Mouse (Mus musculus) hindbrain, embryonic 16.5 days (tissue): Measurements from ENCODE around the gene Ep400. TPM values are rescaled to one million over a fixed set of nuclear protein-coding genes. Genes with fewer than 3 reads are reported as not detected.
A peak's percentile ranks its signal among the peaks of the same experiment; 100 is the strongest.

Experiments used
- ATAC-seq: fragments of 200-750 bp; cut with Nextera tagmentation; 2 replicates; pipeline ENCODE4 v1.8.0; 2017; ENCODE audit warnings: moderate TSS enrichment, moderate library complexity
- H3K27ac ChIP-seq: fragments of 300-500 bp; sonication (generic); 2 replicates; pipeline ENCODE4 v1.5.1; 2014; ENCODE audit warnings: low read depth, mild to moderate bottlenecking, control low read depth, low read length, moderate library complexity
- H3K27me3 ChIP-seq: fragments of 300-500 bp; sonication (generic); replicated peaks from 2 replicates; pipeline ENCODE4 v1.6.1; 2014; ENCODE audit warnings: low read length; ENCODE audit not compliant: control insufficient read depth, insufficient read depth
- H3K36me3 ChIP-seq: fragments of 300-500 bp; sonication (generic); 2 replicates; pipeline ENCODE4 v1.6.1; 2014; ENCODE audit warnings: mild to moderate bottlenecking, low read length, moderate library complexity, mixed read lengths; ENCODE audit not compliant: control insufficient read depth, insufficient read depth
- H3K4me1 ChIP-seq: fragments of 300-500 bp; sonication (generic); 2 replicates; pipeline ENCODE4 v1.6.1; 2014; ENCODE audit warnings: low read depth, low read length; ENCODE audit not compliant: control insufficient read depth, insufficient read depth
- H3K4me2 ChIP-seq: fragments of 300-500 bp; sonication (generic); 2 replicates; pipeline ENCODE4 v1.6.1; 2014; ENCODE audit warnings: mild to moderate bottlenecking, low read length, control low read depth, moderate library complexity
- H3K4me3 ChIP-seq: fragments of 300-500 bp; sonication (generic); 2 replicates; pipeline ENCODE4 v1.5.1; 2014; ENCODE audit warnings: mild to moderate bottlenecking, low read length, control low read depth, moderate library complexity
- H3K9ac ChIP-seq: fragments of 300-500 bp; sonication (generic); 2 replicates; pipeline ENCODE4 v1.6.1; 2014; ENCODE audit warnings: low read depth, mild to moderate bottlenecking, control low read depth, low read length, moderate library complexity
- H3K9me3 ChIP-seq: fragments of 300-500 bp; sonication (generic); 2 replicates; pipeline ENCODE4 v1.6.1; 2014; ENCODE audit warnings: mild to moderate bottlenecking, low read length, moderate library complexity; ENCODE audit not compliant: control insufficient read depth
- WGBS: fragments of 180-500 bp; shearing (Covaris S2); extraction: QIAGEN DNeasy Blood & Tissue Kit; methylation state at CpG from one replicate; pipeline ENCODE4 v1.1.7; 2014; 5-methylcytosine and 5-hydroxymethylcytosine counted together
- polyA plus RNA-seq: library from polyadenylated mRNA; unstranded; fragments of >200 nt; fragmentation: Nextera tagmentation; extraction: Ambion mirVana; gene quantifications from 2 replicates; pipeline ENCODE4 v1.2.1, GENCODE M21; 2015

The Ep400 gene
- 40.0 and 53.4 TPM in 2 replicates for polyA plus RNA-seq

GRCm38 (mm10) chr5:110770448-110771158, at the start of gene Ep400:
TSS of gene Ep400 (minus strand) at chr5:110770717.
- peak within 1 kb of the TSS; percentile 97 for H3K27ac ChIP-seq
- H3K4me1 ChIP-seq, result peaks cover 17% of the 10 kb centered on the region
- ATAC-seq, result peak; percentile 98
- 0% methylated on average over 71 of the region's 83 CpGs for WGBS
- peaks cover 12% of the 10 kb centered on the region for H3K36me3 ChIP-seq
- no peaks in the 10 kb centered on the region for H3K9me3 ChIP-seq
- H3K4me2 ChIP-seq, result peak within 1 kb of the TSS; percentile 80
- H3K9ac ChIP-seq, result peak within 1 kb of the TSS; percentile 91
- H3K27me3 ChIP-seq, result no peaks in the 10 kb centered on the region
- peak within 1 kb of the TSS; percentile 82 for H3K4me3 ChIP-seq

DNA sequence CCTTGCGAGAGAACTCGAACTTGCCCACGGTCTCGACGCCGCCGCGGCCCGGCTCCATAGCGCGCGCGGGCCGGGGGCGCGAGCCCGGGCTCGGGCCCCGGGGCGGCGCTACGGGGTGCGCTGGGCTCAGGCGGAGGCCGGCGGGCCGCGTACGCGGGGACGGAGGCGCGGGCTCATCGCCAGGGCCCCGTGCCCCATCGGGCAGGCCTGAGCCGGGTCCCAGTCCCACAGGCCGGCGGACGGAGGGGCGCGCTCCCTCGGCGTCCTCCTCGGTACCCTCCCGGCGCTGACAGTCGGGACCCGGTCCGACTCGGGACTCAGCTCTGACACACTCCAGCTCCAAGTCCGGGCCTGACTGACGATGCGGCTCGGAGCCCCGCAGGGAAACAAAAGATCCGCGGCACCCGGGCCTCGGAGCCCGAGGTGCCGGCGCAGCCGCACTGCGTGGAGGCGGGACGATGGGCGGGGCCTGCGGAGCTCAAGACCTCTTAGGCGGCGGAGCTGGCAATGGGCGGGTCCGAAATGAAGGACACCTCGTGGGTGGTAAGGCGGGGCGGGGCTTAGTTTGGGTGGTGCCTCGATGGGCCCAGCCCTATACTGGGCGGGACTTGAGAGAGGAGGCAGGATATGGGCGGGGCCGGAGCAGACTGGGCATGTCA, 39.3 kb upstream of the Ep400 start, which contains the start of gene Ulk1:
TSS of gene Ulk1 (minus strand) at position 431 of the 659 bp plus-strand sequence.
- WGBS, result under 1% methylated on average over 74 of the region's 80 CpGs
- no peaks in the 10 kb centered on the region for H3K36me3 ChIP-seq
- peak within 1 kb of the TSS; percentile 70 for H3K4me2 ChIP-seq
- H3K4me3 ChIP-seq, result peak within 1 kb of the TSS; percentile 98
- H3K27me3 ChIP-seq, result no peaks in the 10 kb centered on the region
- H3K4me1 ChIP-seq, result peaks cover 26% of the 10 kb centered on the region
- H3K9me3 ChIP-seq, result no peaks in the 10 kb centered on the region
- peak; percentile 96 for ATAC-seq
- peak within 1 kb of the TSS; percentile 85 for H3K27ac ChIP-seq
- peak within 1 kb of the TSS; percentile 98 for H3K9ac ChIP-seq

GRCm38 (mm10) chr5:110808821-110809666, 38.5 kb upstream of the Ep400 start:
- peak overlapping the region; percentile 98 for H3K4me3 ChIP-seq
- H3K36me3 ChIP-seq, result no peaks in the 10 kb centered on the region
- no peaks in the 10 kb centered on the region for H3K9me3 ChIP-seq
- WGBS, result under 1% methylated on average over 27 of the region's 27 CpGs
- ATAC-seq, result peak; percentile 0; the same call in 1 of the 2 replicates
- peak overlapping the region; percentile 70 for H3K4me2 ChIP-seq
- H3K4me1 ChIP-seq, result peaks cover 26% of the 10 kb centered on the region
- peak overlapping the region; percentile 85 for H3K27ac ChIP-seq
- H3K27me3 ChIP-seq, result no peaks in the 10 kb centered on the region
- peak overlapping the region; percentile 98 for H3K9ac ChIP-seq

GRCm38 (mm10) chr5:110808061-110808631, 37.6 kb upstream of the Ep400 start:
- H3K36me3 ChIP-seq, result no peaks in the 10 kb centered on the region
- whole genome bisulfite sequencing, result 3% methylated on average over 14 of the region's 14 CpGs
- H3K27ac ChIP-seq, result peak overlapping the region; percentile 75
- H3K4me2 ChIP-seq, result peak overlapping the region; percentile 70
- ATAC-seq, result peak; percentile 54
- peak overlapping the region; percentile 98 for H3K4me3 ChIP-seq
- H3K9me3 ChIP-seq, result no peaks in the 10 kb centered on the region
- H3K9ac ChIP-seq, result peak overlapping the region; percentile 98
- peaks cover 26% of the 10 kb centered on the region for H3K4me1 ChIP-seq
- H3K27me3 ChIP-seq, result no peaks in the 10 kb centered on the region

GRCm38 (mm10) chr5:110807453-110807852, 36.9 kb upstream of the Ep400 start:
- Histone ChIP-seq H3K36me3 (no peaks in the 10 kb centered on the region), H3K27ac (no peak overlapping the region), H3K9ac (peak overlapping the region; percentile 98), H3K9me3 (no peaks in the 10 kb centered on the region), H3K27me3 (no peaks in the 10 kb centered on the region), H3K4me1 (peaks cover 26% of the 10 kb centered on the region), H3K4me3 (peak overlapping the region; percentile 98), H3K4me2 (peak overlapping the region; percentile 70)
- WGBS, result 79% methylated on average over 4 of the region's 4 CpGs
- no peak for ATAC-seq

DNA sequence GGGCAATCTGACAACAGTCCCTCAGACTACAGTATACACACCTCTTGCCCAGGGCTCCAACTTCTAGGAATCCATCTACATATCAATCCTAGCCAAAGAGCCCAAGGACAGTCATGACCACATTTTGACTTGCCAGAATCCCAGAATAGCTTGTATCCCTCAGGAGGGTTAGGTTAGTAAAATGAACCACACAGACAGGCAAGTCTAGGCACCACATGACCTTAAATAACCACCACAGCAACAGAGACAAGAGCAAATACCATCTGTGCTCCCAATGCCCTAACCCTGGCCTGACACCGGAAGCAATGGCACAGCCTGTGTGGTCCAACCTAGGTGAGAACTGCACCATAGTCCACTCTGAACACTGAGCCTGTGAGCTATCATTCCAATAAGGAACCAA, 36.2 kb upstream of the Ep400 start:
- Histone ChIP-seq H3K27ac (no peak overlapping the region), H3K4me3 (no peak overlapping the region), H3K4me2 (no peak overlapping the region), H3K9me3 (no peaks in the 10 kb centered on the region), H3K36me3 (no peaks in the 10 kb centered on the region), H3K4me1 (peaks cover 26% of the 10 kb centered on the region), H3K27me3 (no peaks in the 10 kb centered on the region), H3K9ac (no peak overlapping the region)
- 87% methylated on average over 1 of the region's 1 CpGs for WGBS
- ATAC-seq, result no peak

DNA sequence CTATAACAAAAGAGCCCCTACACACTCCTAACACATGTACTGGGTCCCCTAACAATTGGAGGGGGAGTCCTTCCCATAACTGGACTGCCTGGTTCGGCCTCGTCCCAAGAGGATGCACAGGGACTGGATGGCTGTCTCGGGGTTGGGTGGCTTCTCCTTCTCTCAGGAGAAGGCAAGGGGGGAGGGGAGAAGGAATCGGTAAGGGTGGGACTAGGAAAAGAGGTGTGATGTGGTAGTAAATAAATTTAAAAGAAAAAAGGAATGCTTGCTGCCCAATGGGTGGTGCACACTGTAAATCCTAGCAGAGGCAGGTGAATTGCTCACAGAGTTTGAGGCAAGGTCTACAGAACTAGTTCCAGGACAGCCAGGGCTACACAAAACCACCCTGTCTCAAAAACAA, 35.6 kb upstream of the Ep400 start:
- H3K9ac ChIP-seq, result no peak overlapping the region
- no peak for ATAC-seq
- H3K27me3 ChIP-seq, result no peaks in the 10 kb centered on the region
- H3K4me2 ChIP-seq, result no peak overlapping the region
- H3K27ac ChIP-seq, result no peak overlapping the region
- no peak overlapping the region for H3K4me3 ChIP-seq
- WGBS, result 90% methylated on average over 4 of the region's 4 CpGs
- H3K36me3 ChIP-seq, result no peaks in the 10 kb centered on the region
- H3K9me3 ChIP-seq, result no peaks in the 10 kb centered on the region
- H3K4me1 ChIP-seq, result peaks cover 26% of the 10 kb centered on the region

DNA sequence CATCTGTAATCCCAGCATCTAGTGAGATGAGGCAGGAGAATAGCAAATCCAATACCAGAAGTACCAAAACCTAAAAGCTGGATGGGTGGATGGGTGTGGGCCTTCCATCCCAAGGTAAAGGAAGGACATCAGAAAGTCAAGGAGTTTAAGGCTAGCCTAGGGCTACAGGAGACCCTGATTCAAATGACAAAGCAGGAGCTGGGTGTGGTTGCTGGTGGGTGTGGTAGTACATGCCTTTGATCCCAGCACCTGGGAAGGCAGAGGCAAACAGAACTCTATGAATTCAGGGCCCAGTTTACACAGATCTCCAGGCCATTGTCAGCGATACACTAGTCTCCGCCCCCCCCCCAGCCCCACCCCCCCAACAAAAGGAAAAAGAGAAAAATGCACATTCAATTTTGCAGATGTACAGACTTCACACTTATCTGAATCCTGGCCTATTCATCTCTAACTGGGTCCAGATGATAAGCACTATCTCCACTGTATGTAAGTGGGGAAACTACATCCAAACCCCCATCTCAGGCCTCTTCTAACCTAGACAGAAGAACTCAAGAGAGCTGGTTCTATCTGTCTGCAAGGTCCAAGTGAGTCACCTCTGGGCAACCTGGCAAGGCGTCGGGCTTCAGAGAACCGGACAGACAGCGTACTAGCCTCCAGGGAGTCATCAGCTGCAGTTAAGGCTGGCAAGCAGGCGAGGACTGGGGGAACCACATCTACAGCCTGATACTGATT, 33.7 kb upstream of the Ep400 start:
- H3K4me1 ChIP-seq, result peaks cover 26% of the 10 kb centered on the region
- H3K9ac ChIP-seq, result no peak overlapping the region
- WGBS, result 86% methylated on average over 7 of the region's 7 CpGs
- no peaks in the 10 kb centered on the region; the same call in 1 of the 2 replicates for H3K36me3 ChIP-seq
- no peak overlapping the region for H3K4me3 ChIP-seq
- H3K4me2 ChIP-seq, result no peak overlapping the region
- H3K9me3 ChIP-seq, result no peaks in the 10 kb centered on the region
- H3K27me3 ChIP-seq, result no peaks in the 10 kb centered on the region
- no peak for ATAC-seq
- H3K27ac ChIP-seq, result no peak overlapping the region
